Mouse (Mus musculus): Measurements from ENCODE around the gene Taf10.

The Taf10 gene

DNA sequence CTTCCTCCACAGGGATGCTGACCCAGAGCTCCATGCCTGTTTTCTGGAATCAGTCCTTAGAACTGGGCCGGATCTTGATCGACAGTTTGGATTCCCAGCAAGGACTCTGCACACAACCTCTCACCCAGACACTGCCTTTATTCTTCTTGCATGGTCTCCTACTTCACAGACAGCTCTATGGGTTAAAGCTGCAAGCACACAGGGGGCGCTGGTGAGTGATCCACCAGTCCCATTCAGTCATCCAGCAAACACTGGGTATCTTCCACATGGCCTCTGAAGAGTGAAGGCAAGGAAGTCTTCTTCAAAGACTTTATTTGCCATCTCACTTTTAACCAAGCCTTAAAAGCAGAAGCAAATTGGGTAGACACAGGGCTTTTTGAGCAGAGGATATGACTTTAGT, 28.8 kb downstream of the Taf10 start:
- DNase-seq, result no peak

- DNase-seq, result no peak
Observed at GRCm38 (mm10) chr7:105708733-105709132, 35.4 kb downstream of the Taf10 start.

- DNase-seq, result no peak
Observed at GRCm38 (mm10) chr7:105703816-105704215, 40.3 kb downstream of the Taf10 start.

- DNase-seq, result no peak
Observed at GRCm38 (mm10) chr7:105703184-105703583, 41.0 kb downstream of the Taf10 start.

GRCm38 (mm10) chr7:105690875-105691274, 53.3 kb downstream of the Taf10 start:
- no peak for DNase-seq
